Mouse (Mus musculus) gastrocnemius, postnatal 10 days (tissue): ENCODE measurements around the gene Lrrc51. TPM values are rescaled to one million over a fixed set of nuclear protein-coding genes. Genes with fewer than 3 reads are reported as not detected.

Experiments
- DNase-seq: peaks from one replicate; pipeline ENCODE4 v3.0.0; 2021; ENCODE audit warnings: mixed read lengths
- microRNA-seq, 2 experiments: library from miRNA; unstranded; fragments of <30 nt; microRNA quantifications; one replicate each; pipeline ENCODE4 v1.2.0; 2021
- total RNA-seq, 2 experiments: library from RNA; stranded (reverse); gene quantifications; 2 replicates each; pipeline ENCODE4 v1.2.3; 2021

Lrrc51 gene
- total RNA-seq, 2 experiments from 2014 or later: 2.3 to 3.6 TPM

DNA sequence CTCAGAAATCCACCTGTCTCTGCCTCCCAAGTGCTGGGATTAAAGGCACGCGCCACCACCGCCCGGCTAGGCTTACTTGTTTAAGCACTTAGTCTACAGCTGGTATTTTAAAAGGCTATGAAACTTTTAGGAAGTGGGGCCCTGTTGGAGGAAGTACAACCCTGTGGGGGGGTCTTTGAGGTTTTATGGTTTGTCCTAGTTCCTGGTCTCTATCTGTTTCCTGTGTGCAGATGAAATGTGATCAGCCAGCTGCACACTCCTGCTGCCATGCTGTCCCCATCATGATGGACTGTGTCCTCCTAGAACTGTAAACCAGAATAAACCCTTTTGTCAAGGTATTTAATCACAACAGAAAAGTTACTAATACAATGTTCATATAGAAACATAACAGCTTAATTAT is 49.5 kb downstream of the Lrrc51 start:
- no peak for DNase-seq

DNA sequence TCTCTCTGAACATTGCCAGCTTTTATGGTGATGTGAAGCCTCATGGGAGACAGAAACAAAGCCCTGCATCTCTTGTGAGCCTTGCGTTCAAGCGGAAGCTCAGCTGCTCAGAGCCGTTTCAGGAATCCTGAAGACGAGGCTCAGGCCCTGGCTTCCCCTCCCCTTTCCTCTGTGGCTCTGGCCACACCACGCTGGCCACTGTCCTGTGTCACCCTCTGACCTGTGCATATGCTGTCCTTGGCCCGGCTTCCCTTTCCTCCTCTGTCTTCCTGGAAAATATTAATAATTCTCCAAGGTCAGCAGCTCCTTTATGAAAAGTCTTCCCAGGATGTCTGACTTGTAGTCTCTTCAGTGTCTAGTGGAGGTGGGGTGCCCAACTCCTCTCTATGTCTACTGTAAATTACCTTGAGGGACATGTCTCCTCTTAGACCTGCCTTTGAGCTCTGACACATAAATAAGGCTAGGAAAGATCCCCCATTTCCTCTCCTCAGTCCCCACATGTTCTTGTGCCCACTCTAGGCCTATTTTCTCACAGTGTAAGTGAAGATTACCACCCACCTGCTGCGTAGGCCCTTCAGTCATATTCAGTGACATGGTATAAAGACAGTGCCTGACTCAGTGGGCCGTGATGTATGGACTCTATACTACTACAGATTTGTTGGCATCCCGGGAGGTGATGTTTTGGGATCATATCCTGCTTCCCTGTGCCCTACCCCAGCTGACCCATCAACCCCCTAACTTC is 51.1 kb downstream of the Lrrc51 start:
- no peak for DNase-seq

DNA sequence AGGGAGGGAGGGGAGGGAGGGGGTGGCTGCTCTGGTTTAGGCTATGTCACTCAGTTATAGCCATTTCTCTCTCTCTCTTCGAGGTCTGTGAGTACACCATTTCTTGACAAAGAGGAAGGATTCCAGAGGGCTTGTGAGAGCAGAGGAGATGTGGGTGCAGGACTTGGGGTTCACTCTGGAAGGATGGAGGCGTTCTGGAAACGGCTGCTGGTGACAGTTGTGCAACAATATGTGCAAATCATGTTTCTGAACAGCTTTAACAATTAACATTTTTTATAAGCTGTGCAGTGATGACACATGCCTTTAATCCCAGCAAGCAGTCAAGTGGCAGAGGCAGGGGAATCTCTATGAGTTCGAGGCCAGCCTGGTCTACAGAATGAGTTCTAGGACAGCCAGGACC is 52.8 kb downstream of the Lrrc51 start:
- no peak for DNase-seq

DNA sequence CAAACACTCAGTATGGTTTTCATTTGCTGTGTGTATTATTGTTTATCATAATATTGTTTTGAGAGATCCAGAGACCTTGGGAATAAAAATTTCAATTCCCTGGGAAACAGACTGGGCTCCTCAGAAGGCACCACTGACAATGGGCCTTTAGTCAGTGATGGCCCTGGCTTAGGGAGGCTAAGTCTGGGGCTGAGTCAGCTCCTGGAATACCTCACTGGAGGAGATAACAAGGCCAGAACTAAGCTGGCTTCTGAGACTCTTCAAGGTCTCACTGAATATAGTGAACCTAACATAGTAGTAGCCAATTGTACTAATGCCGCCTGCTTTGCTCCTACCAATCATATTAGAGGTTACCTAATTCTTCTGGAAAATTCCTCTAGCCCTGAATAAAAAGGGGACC is 57.7 kb downstream of the Lrrc51 start:
- no peak for DNase-seq

- DNase-seq: no peak
These were observed 62.4 kb downstream of the Lrrc51 start for GRCm38 (mm10) chr7:101871296-101871695.

DNA sequence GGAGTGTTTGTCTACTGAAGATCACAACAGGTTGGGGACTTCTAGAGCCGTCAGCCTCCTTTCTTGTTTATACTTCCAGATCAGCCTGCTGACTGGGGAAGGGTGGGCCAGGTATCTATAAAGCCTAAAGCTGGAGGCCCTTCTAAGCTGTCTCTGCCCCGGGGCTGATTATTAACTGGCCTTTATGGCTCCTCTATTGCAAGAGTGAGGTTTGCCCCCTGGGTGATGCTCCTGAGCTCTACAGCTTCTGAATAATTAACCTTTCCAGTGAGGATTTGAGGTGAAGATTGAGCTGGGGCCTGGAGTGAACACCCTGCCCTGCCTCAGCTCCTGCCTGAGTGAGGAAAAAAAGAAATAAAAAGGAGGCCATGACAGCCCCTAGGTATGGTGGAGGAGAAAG is 63.1 kb downstream of the Lrrc51 start, which contains the start of gene Folr1:
Gene Folr1 (minus strand): TSS at position 160 of the 400 bp plus-strand sequence.
- DNase-seq: no peak

GRCm38 (mm10) chr7:101869163-101869500 is 64.6 kb downstream of the Lrrc51 start:
- no peak for DNase-seq

GRCm38 (mm10) chr7:101868241-101869162 is 65.2 kb downstream of the Lrrc51 start:
- no peak for DNase-seq

- DNase-seq: no peak
These were observed 66.2 kb downstream of the Lrrc51 start for GRCm38 (mm10) chr7:101867482-101867881.

GRCm38 (mm10) chr7:101866491-101867265 is 67.0 kb downstream of the Lrrc51 start:
- no peak for DNase-seq

GRCm38 (mm10) chr7:101863415-101863814 is 70.3 kb downstream of the Lrrc51 start, which contains the start of gene Anapc15:
TSS of gene Anapc15 (plus strand) at chr7:101863715.
- no peak for DNase-seq

Small RNA genes within 50 kb of the gene (microRNA-seq; reads per million reads assigned to microRNA genes)
- 0 reads per million in 2 experiments for gene Gm22655

Other genes with a start within 250 kb of the Lrrc51 start
- gene Phox2a, start 115.6 kb downstream of the Lrrc51 start, total RNA-seq: under 1 TPM in 1 of 2 experiments, not detected in 1; 0.14 TPM
- gene Inppl1, start 95.7 kb downstream of the Lrrc51 start, total RNA-seq: 10 to 100 TPM; 76.2 to 89.2 TPM
- 1 to 10 TPM; 4.2 to 6.0 TPM for gene Folr2, start 76.7 kb downstream of the Lrrc51 start, total RNA-seq
- gene Anapc15, start 70.2 kb downstream of the Lrrc51 start, total RNA-seq: 10 to 100 TPM; 23.1 to 23.8 TPM
- gene Folr1, start 63.1 kb downstream of the Lrrc51 start, total RNA-seq: 1 to 10 TPM; 1.7 to 2.4 TPM
- gene Lamtor1, start 28.0 kb downstream of the Lrrc51 start, total RNA-seq: 100 to 1,000 TPM; 101 to 114 TPM
- gene Tomt, start 27.5 kb downstream of the Lrrc51 start, total RNA-seq: not detected
- gene Numa1, start 216 bp upstream of the Lrrc51 start, total RNA-seq: 10 to 100 TPM; 71.8 to 80.7 TPM
- 1 to 10 TPM; 2.3 to 3.5 TPM for gene Il18bp, start 84.8 kb upstream of the Lrrc51 start, total RNA-seq
- 10 to 100 TPM; 18.8 to 25.8 TPM for gene Rnf121, start 131.6 kb upstream of the Lrrc51 start, total RNA-seq
- gene Xndc1, start 131.6 kb upstream of the Lrrc51 start, total RNA-seq: 10 to 100 TPM in 1 of 2 experiments, 1 to 10 TPM in 1; 5.9 to 11.9 TPM
- gene Xntrpc, start 131.8 kb upstream of the Lrrc51 start, total RNA-seq: under 1 TPM; 0.75 to 0.95 TPM
- gene Trpc2, start 149.2 kb upstream of the Lrrc51 start, total RNA-seq: under 1 TPM; 0.07 to 0.52 TPM
- gene Art1, start 167.8 kb upstream of the Lrrc51 start, total RNA-seq: 100 to 1,000 TPM; 264 to 297 TPM
- 1 to 10 TPM; 8.2 to 8.4 TPM for gene Art5, start 175.6 kb upstream of the Lrrc51 start, total RNA-seq
- not detected for gene Chrna10, start 182.9 kb upstream of the Lrrc51 start, total RNA-seq